Mouse (Mus musculus) liver, adult 2 months (tissue): ENCODE results near the gene Dusp9.

Source experiments
- CTCF ChIP-seq: fragments of 200-500 bp; IDR thresholded peaks from 2 replicates; pipeline ENCODE4 v1.5.1; 2011; ENCODE audit warnings: low read depth, low read length, control low read depth
- POLR2A ChIP-seq: fragments of 200-500 bp; IDR thresholded peaks from 2 replicates; pipeline ENCODE4 v1.6.1; 2011; ENCODE audit warnings: low read length, control low read depth; ENCODE audit not compliant: insufficient read depth; ENCODE audit errors: extremely low read depth

DNA sequence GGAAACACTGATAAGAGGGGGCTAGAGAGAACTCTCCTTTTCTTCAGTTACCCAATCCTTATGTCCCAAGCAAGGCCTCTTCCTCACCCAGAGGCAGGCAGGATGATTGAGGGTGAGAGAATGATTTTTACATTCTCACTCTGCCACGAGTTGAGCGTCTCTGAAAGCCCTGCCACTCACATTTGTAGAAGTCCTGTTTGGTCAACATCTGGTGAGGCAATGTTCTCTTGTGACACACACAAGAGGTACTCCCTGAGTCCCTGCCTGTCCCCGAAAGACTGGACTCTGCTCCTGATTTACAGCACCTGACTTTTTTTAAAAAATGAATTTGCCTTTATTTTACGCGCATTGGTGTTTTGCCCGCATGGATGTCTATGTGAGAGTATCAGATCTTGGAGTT, 14.2 kb downstream of the Dusp9 start:
- TF ChIP-seq POLR2A (no peak), CTCF (no peak)
